Mouse (Mus musculus): Measurements from ENCODE around the gene BC049762. TPM values are rescaled to one million over a fixed set of nuclear protein-coding genes. Genes with fewer than 3 reads are reported as not detected.

BC049762 gene
- polyA plus RNA-seq, 1 experiment from 2014 or later = 0.64 TPM

Other genes with a start within 250 kb of the BC049762 start
- not detected in 2 replicates for gene Olfr54, start 248.8 kb downstream of the BC049762 start, polyA plus RNA-seq (2014; fragmentation: Nextera tagmentation; extraction: Ambion mirVana)
- gene Olfr1375, start 214.9 kb downstream of the BC049762 start, polyA plus RNA-seq (2014; fragmentation: Nextera tagmentation; extraction: Ambion mirVana) = not detected in 2 replicates
- gene Zfp354a, start 203.8 kb downstream of the BC049762 start, polyA plus RNA-seq (2014; fragmentation: Nextera tagmentation; extraction: Ambion mirVana) = 9.1 and 11.0 TPM in 2 replicates
- not detected in 2 replicates for gene Gm12569, start 42.6 kb downstream of the BC049762 start, polyA plus RNA-seq (2014; fragmentation: Nextera tagmentation; extraction: Ambion mirVana)
- 114 and 137 TPM in 2 replicates for gene Clk4, start 1.3 kb downstream of the BC049762 start, polyA plus RNA-seq (2014; fragmentation: Nextera tagmentation; extraction: Ambion mirVana)
- gene Col23a1, start 26.9 kb upstream of the BC049762 start, polyA plus RNA-seq (2014; fragmentation: Nextera tagmentation; extraction: Ambion mirVana) = 28.4 and 31.1 TPM in 2 replicates

Data from intestine, embryonic 14.5 days (tissue).